Comparison of ENCODE assay signal across 25 mouse cellular contexts in the genomic region with DNA sequence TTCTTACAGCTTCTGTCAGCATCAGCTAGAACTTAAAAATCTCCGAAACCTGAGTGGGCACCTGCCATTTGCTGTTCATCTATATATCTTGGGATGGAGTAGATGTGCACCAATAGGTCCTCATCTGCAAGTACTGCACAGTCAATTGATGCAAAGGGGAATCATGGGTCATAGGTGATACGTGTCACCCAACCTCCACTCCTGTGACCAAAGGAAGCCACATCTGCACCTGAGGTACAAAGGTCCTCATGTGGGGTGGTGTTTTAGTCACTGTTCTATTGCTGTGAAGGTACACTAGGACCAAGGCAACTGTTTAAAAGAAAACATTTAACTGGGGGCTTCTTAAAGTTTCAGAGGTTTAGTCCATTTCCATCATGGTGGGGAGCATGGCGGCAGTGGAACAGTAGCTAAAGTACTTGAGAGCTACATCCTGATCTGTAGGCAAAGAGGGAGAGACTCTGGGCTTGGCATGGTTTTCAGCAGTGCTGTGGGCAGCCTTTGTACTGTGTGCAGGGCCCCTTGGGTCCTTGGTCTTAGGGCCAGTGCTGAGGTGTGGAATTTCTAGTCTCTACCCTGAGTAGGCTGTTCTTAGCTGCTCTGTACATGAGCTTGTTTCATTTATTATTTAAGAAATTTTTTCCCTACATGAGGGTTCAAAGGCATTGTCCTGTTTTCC. TPM values are rescaled to one million over a fixed set of nuclear protein-coding genes. Genes with fewer than 3 reads are reported as not detected.
DNase-seq lines count a peak whose midpoint lies in the region; ATAC-seq and TF ChIP-seq lines count a peak whose summit lies in the region.
"Had no signal": no experiment of that assay in that cellular context is flagged by ENCODE, and none has a peak within 500 bp of the region (broad histone marks: within the 10 kb centered on the region; RNA-seq: fewer than 3 reads in every experiment).

No protein-coding gene starts in this region.

- peak; percentile 55 for DNase-seq in heart, adult 11 months
- DNase-seq in limb, embryonic 10.5 days (ENCODE audit: low spot score) = no peak
- no peak for DNase-seq in limb, embryonic 14.5 days (ENCODE audit: low spot score)
- DNase-seq: adrenal gland, postnatal 10 days; adrenal gland, postnatal 36 days; B cell, adult 2 months; cerebellum, adult 2 months; cerebellum, adult 9-11 months; cerebellum, postnatal 25 days; forebrain, postnatal 0 days; gastrocnemius, adult 2 months; gastrocnemius, postnatal 25 days; heart, adult 2 months had no signal

- H3K4me2 ChIP-seq in heart, embryonic 12.5 days = no peak overlapping the region
- H3K4me2 ChIP-seq in limb, embryonic 12.5 days = no peak overlapping the region
- no peak overlapping the region for H3K4me2 ChIP-seq in embryonic facial prominence, embryonic 12.5 days (replicated peaks)
- H3K4me2 ChIP-seq in limb, embryonic 14.5 days (replicated peaks; ENCODE audit: low read depth, low read length, severe bottlenecking) = no peak overlapping the region
- H3K4me2 ChIP-seq: embryonic facial prominence, embryonic 15.5 days; hindbrain, embryonic 12.5 days; hindbrain, embryonic 15.5 days had no signal

- TF ChIP-seq POLR2A in limb, embryonic 14.5 days (IDR thresholded peaks at IDR 0.05; ENCODE audit: borderline replicate concordance, extremely low read depth, insufficient read depth, insufficient read length) = no peak

- peaks cover 19% of the 10 kb centered on the region for H3K4me1 ChIP-seq in heart, embryonic 12.5 days (replicated peaks)
- peaks cover 24% of the 10 kb centered on the region for H3K4me1 ChIP-seq in limb, embryonic 12.5 days (replicated peaks)
- peaks cover 23% of the 10 kb centered on the region for H3K4me1 ChIP-seq in limb, embryonic 10.5 days
- H3K4me1 ChIP-seq in embryonic facial prominence, embryonic 12.5 days = peaks cover 8% of the 10 kb centered on the region
- peaks cover 6% of the 10 kb centered on the region; the same call in 1 of the 2 replicates for H3K4me1 ChIP-seq in limb, embryonic 14.5 days (ENCODE audit: control insufficient read depth, insufficient read depth, low read length)
- H3K4me1 ChIP-seq: hindbrain, embryonic 15.5 days had no signal

- peaks cover 12% of the 10 kb centered on the region for H3K36me3 ChIP-seq in heart, embryonic 12.5 days
- peaks cover 31% of the 10 kb centered on the region for H3K36me3 ChIP-seq in limb, embryonic 12.5 days
- peaks cover 28% of the 10 kb centered on the region for H3K36me3 ChIP-seq in limb, embryonic 10.5 days
- peaks cover 13% of the 10 kb centered on the region for H3K36me3 ChIP-seq in embryonic facial prominence, embryonic 12.5 days
- peaks cover 13% of the 10 kb centered on the region for H3K36me3 ChIP-seq in limb, embryonic 14.5 days (ENCODE audit: control insufficient read depth, insufficient read depth, low read length)

- no peak for ATAC-seq in heart, embryonic 12.5 days (ENCODE audit: insufficient number of reproducible peaks, low FRiP score)
- ATAC-seq in limb, embryonic 12.5 days (ENCODE audit: insufficient number of reproducible peaks, insufficient read depth, low FRiP score, low TSS enrichment, low read depth) = 0 out of 2 replicates have a peak, but pooled peaks have one; percentile 37
- ATAC-seq in embryonic facial prominence, embryonic 12.5 days (ENCODE audit: insufficient number of reproducible peaks, insufficient read depth, low FRiP score, low TSS enrichment) = peak; percentile 67; the same call in 1 of the 2 replicates
- no peak for ATAC-seq in limb, embryonic 14.5 days (ENCODE audit: low FRiP score, low read depth)
- no peak for ATAC-seq in megakaryocyte, adult 5-6 weeks (ENCODE audit: poor library complexity, severe bottlenecking)
- ATAC-seq: forebrain, embryonic 14.5 days; forebrain, postnatal 0 days; Patski had no signal

- no peak overlapping the region for H3K27ac ChIP-seq in heart, embryonic 12.5 days (ENCODE audit: poor library complexity, severe bottlenecking)
- no peak overlapping the region for H3K27ac ChIP-seq in limb, embryonic 12.5 days
- no peak overlapping the region for H3K27ac ChIP-seq in limb, embryonic 10.5 days
- H3K27ac ChIP-seq in embryonic facial prominence, embryonic 12.5 days = peak overlapping the region; percentile 41; the same call in 1 of the 2 replicates
- 0 out of 2 replicates have a peak overlapping the region, but pooled peaks have one; percentile 19 for H3K27ac ChIP-seq in limb, embryonic 14.5 days (replicated peaks; ENCODE audit: low read depth, low read length)
- H3K27ac ChIP-seq: embryonic facial prominence, embryonic 15.5 days; gastrocnemius, adult 2 months; heart, adult 2 months; heart, embryonic 10.5 days; hindbrain, embryonic 12.5 days; hindbrain, embryonic 15.5 days had no signal

- H3K4me3 ChIP-seq in heart, embryonic 12.5 days = no peak overlapping the region
- no peak overlapping the region for H3K4me3 ChIP-seq in limb, embryonic 12.5 days (replicated peaks)
- H3K4me3 ChIP-seq in limb, embryonic 10.5 days = no peak overlapping the region
- no peak overlapping the region for H3K4me3 ChIP-seq in embryonic facial prominence, embryonic 12.5 days
- H3K4me3 ChIP-seq in limb, embryonic 14.5 days (replicated peaks; ENCODE audit: low read length) = no peak overlapping the region
- H3K4me3 ChIP-seq: embryonic facial prominence, embryonic 15.5 days; gastrocnemius, adult 2 months; heart, adult 2 months; heart, embryonic 10.5 days; hindbrain, embryonic 12.5 days; hindbrain, embryonic 15.5 days had no signal

- no peak overlapping the region for H3K9ac ChIP-seq in heart, embryonic 12.5 days
- H3K9ac ChIP-seq in limb, embryonic 12.5 days (replicated peaks) = no peak overlapping the region
- no peak overlapping the region for H3K9ac ChIP-seq in embryonic facial prominence, embryonic 12.5 days
- H3K9ac ChIP-seq in limb, embryonic 14.5 days (ENCODE audit: low read depth, low read length, severe bottlenecking) = no peak overlapping the region
- H3K9ac ChIP-seq: embryonic facial prominence, embryonic 15.5 days; forebrain, postnatal 0 days; hindbrain, embryonic 12.5 days; hindbrain, embryonic 15.5 days had no signal

- no peaks in the 10 kb centered on the region for H3K9me3 ChIP-seq in heart, embryonic 12.5 days (replicated peaks)
- no peaks in the 10 kb centered on the region for H3K9me3 ChIP-seq in limb, embryonic 12.5 days
- H3K9me3 ChIP-seq in limb, embryonic 10.5 days (replicated peaks) = no peaks in the 10 kb centered on the region
- H3K9me3 ChIP-seq in embryonic facial prominence, embryonic 12.5 days = no peaks in the 10 kb centered on the region
- no peaks in the 10 kb centered on the region for H3K9me3 ChIP-seq in limb, embryonic 14.5 days (ENCODE audit: control insufficient read depth, low read length)
- H3K9me3 ChIP-seq: embryonic facial prominence, embryonic 15.5 days; G1E; heart, embryonic 10.5 days; hindbrain, embryonic 12.5 days; hindbrain, embryonic 15.5 days had no signal

- WGBS in heart, embryonic 12.5 days = 91% methylated on average over 3 of the region's 3 CpGs
- WGBS in limb, embryonic 12.5 days = 91% methylated on average over 3 of the region's 3 CpGs
- whole genome bisulfite sequencing in limb, embryonic 10.5 days = 93% methylated on average over 3 of the region's 3 CpGs
- 91% methylated on average over 3 of the region's 3 CpGs for WGBS in embryonic facial prominence, embryonic 12.5 days
- WGBS in limb, embryonic 14.5 days = 90% methylated on average over 3 of the region's 3 CpGs

- H3K27me3 ChIP-seq in heart, embryonic 12.5 days (replicated peaks) = peaks cover 6% of the 10 kb centered on the region; the same call in 1 of the 2 replicates
- no peaks in the 10 kb centered on the region; the same call in 1 of the 2 replicates for H3K27me3 ChIP-seq in limb, embryonic 12.5 days
- peaks cover 19% of the 10 kb centered on the region; the same call in 1 of the 2 replicates for H3K27me3 ChIP-seq in limb, embryonic 10.5 days (ENCODE audit: low read depth, poor library complexity, severe bottlenecking)
- no peaks in the 10 kb centered on the region for H3K27me3 ChIP-seq in embryonic facial prominence, embryonic 12.5 days
- H3K27me3 ChIP-seq in limb, embryonic 14.5 days (ENCODE audit: control insufficient read depth, insufficient read depth, low read length) = no peaks in the 10 kb centered on the region
- H3K27me3 ChIP-seq: CH12.LX; embryonic facial prominence, embryonic 15.5 days; hindbrain, embryonic 12.5 days; hindbrain, embryonic 15.5 days; Patski had no signal

RNA-seq across cellular contexts. Expression of a gene that starts 8.0 kb away (rescaled TPM):
- polyA plus RNA-seq in heart, embryonic 12.5 days (2016; fragmentation: Nextera tagmentation; extraction: Ambion mirVana) = 1.1 TPM in 2 replicates
- 4.2 and 5.1 TPM in 2 replicates for polyA plus RNA-seq in limb, embryonic 12.5 days (2016; fragmentation: Nextera tagmentation; extraction: Ambion mirVana)
- polyA plus RNA-seq in limb, embryonic 10.5 days (2016; fragmentation: Nextera tagmentation; extraction: Ambion mirVana) = 2.5 and 2.8 TPM in 2 replicates
- 4.1 and 4.2 TPM in 2 replicates for polyA plus RNA-seq in embryonic facial prominence, embryonic 12.5 days (2016; fragmentation: Nextera tagmentation; extraction: Ambion mirVana)
- 16.6 and 22.0 TPM in 2 replicates for polyA plus RNA-seq in limb, embryonic 14.5 days (2012; rRNA removed)
- polyA plus RNA-seq in limb, embryonic 14.5 days (2014; fragmentation: Nextera tagmentation; extraction: Ambion mirVana) = 4.3 and 4.5 TPM in 2 replicates
- 2.4 and 2.5 TPM in 2 replicates for total RNA-seq in megakaryocyte, adult 5-6 weeks (2015)
- total RNA-seq in megakaryocyte, adult 5-6 weeks (2017) = 0.29 and 3.5 TPM in 2 replicates

RNA-seq across cellular contexts. Expression of a gene that starts 8.1 kb away (rescaled TPM):
- polyA plus RNA-seq in heart, embryonic 12.5 days (2016; fragmentation: Nextera tagmentation; extraction: Ambion mirVana) = 7.8 and 8.0 TPM in 2 replicates
- 18.4 and 19.4 TPM in 2 replicates for polyA plus RNA-seq in limb, embryonic 12.5 days (2016; fragmentation: Nextera tagmentation; extraction: Ambion mirVana)
- 15.3 and 18.4 TPM in 2 replicates for polyA plus RNA-seq in limb, embryonic 10.5 days (2016; fragmentation: Nextera tagmentation; extraction: Ambion mirVana)
- 16.9 and 17.5 TPM in 2 replicates for polyA plus RNA-seq in embryonic facial prominence, embryonic 12.5 days (2016; fragmentation: Nextera tagmentation; extraction: Ambion mirVana)
- polyA plus RNA-seq in limb, embryonic 14.5 days (2012; rRNA removed) = 16.1 and 19.0 TPM in 2 replicates
- polyA plus RNA-seq in limb, embryonic 14.5 days (2014; fragmentation: Nextera tagmentation; extraction: Ambion mirVana) = 20.2 and 23.2 TPM in 2 replicates
- total RNA-seq in megakaryocyte, adult 5-6 weeks (2015) = 1.7 and 4.6 TPM in 2 replicates
- 0.20 and 3.5 TPM in 2 replicates for total RNA-seq in megakaryocyte, adult 5-6 weeks (2017)

Comparison
In these comparisons a context has a peak if more than half of its experiments do, and no peak if none do; other contexts are left out.
1. ATAC-seq: peak in limb, embryonic 12.5 days (single experiment) and embryonic facial prominence, embryonic 12.5 days (single experiment); none in heart, embryonic 12.5 days (single experiment), limb, embryonic 14.5 days (single experiment) and megakaryocyte, adult 5-6 weeks (single experiment).
2. H3K27ac ChIP-seq: peak in embryonic facial prominence, embryonic 12.5 days (single experiment) and limb, embryonic 14.5 days (single experiment); none in heart, embryonic 12.5 days (single experiment), limb, embryonic 12.5 days (single experiment) and limb, embryonic 10.5 days (single experiment).